Mouse (Mus musculus): ENCODE results near the gene Fpr3.

- no peak for TF ChIP-seq CTCF (IDR thresholded peaks at IDR 0.05; ENCODE audit: low read depth)
- no peak for TF ChIP-seq EP300 (IDR thresholded peaks at IDR 0.05; ENCODE audit: low read depth)
Observed at GRCm38 (mm10) chr17:17879347-17879746, 8.3 kb upstream of the Fpr3 start.

All from liver, postnatal 0 days (tissue).